Comparison of ENCODE assay signal across 7 mouse cellular contexts in the genomic region with DNA sequence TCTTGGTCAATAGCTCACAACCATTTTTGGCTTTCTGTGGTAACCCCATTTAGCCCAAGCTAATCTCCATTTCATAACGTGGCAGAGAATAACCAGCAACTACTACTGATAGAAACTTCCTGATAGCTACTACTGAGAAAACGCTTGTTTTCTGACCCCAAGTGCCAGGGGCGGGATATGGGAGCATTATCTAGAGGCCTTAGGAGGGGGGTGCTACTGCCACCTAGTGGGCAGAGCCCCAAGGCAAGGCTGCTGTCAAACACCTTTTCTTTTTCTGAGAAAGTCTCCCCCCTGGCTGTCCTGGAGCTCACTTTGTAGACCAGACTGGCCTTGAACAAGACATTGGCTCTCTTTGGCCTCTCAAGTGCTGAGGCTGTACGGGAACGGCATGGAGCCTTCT. TPM values are rescaled to one million over a fixed set of nuclear protein-coding genes. Genes with fewer than 3 reads are reported as not detected.
DNase-seq lines count a peak whose midpoint lies in the region; ATAC-seq lines count a peak whose summit lies in the region.

No protein-coding gene starts in this region.

- no peaks in the 10 kb centered on the region for H3K9me3 ChIP-seq in intestine, embryonic 14.5 days (ENCODE audit: control insufficient read depth, low read length)
- H3K9me3 ChIP-seq in limb, embryonic 10.5 days (replicated peaks) = no peaks in the 10 kb centered on the region
- no peaks in the 10 kb centered on the region for H3K9me3 ChIP-seq in midbrain, embryonic 12.5 days

- no peaks in the 10 kb centered on the region for H3K27me3 ChIP-seq in intestine, embryonic 14.5 days (replicated peaks; ENCODE audit: control insufficient read depth, insufficient read depth, low read length)
- H3K27me3 ChIP-seq in limb, embryonic 10.5 days (ENCODE audit: low read depth, poor library complexity, severe bottlenecking) = no peaks in the 10 kb centered on the region
- no peaks in the 10 kb centered on the region for H3K27me3 ChIP-seq in midbrain, embryonic 12.5 days

- intact Hi-C loops in gastrocnemius, postnatal 14 days (cut with DNase I; ENCODE audit: low total_unique reads) = loop anchor here (5.0 kb wide), 1 partner anchor 45 kb away; a partner anchor contains a TSS

- H3K4me1 ChIP-seq in intestine, embryonic 14.5 days (replicated peaks; ENCODE audit: control insufficient read depth, insufficient read depth, low read length) = peaks cover 13% of the 10 kb centered on the region
- H3K4me1 ChIP-seq in limb, embryonic 10.5 days = peaks cover 21% of the 10 kb centered on the region
- peaks cover 21% of the 10 kb centered on the region for H3K4me1 ChIP-seq in midbrain, embryonic 12.5 days

- H3K4me2 ChIP-seq in intestine, embryonic 14.5 days (ENCODE audit: low read length) = peak overlapping the region; percentile 95
- peak overlapping the region; percentile 98 for H3K4me2 ChIP-seq in midbrain, embryonic 12.5 days (replicated peaks)

- H3K4me3 ChIP-seq in intestine, embryonic 14.5 days (ENCODE audit: low read depth, low read length) = peak overlapping the region; percentile 94
- peak overlapping the region; percentile 98 for H3K4me3 ChIP-seq in limb, embryonic 10.5 days
- peak overlapping the region; percentile 92 for H3K4me3 ChIP-seq in midbrain, embryonic 12.5 days

- 2% methylated on average over 5 of the region's 5 CpGs for WGBS in intestine, embryonic 14.5 days
- 4% methylated on average over 5 of the region's 5 CpGs for WGBS in limb, embryonic 10.5 days
- WGBS in midbrain, embryonic 12.5 days = 6% methylated on average over 5 of the region's 5 CpGs

- no peak for ATAC-seq in intestine, embryonic 14.5 days (replicated peaks; ENCODE audit: low FRiP score, low TSS enrichment, low read depth)
- no peak for ATAC-seq in midbrain, embryonic 12.5 days (ENCODE audit: low FRiP score, low read depth)

- no peak overlapping the region for H3K27ac ChIP-seq in intestine, embryonic 14.5 days (ENCODE audit: low read depth)
- no peak overlapping the region for H3K27ac ChIP-seq in limb, embryonic 10.5 days
- 0 out of 2 replicates have a peak overlapping the region, but pooled peaks have one; percentile 0 for H3K27ac ChIP-seq in midbrain, embryonic 12.5 days (replicated peaks)

- DNase-seq in adipocyte (ENCODE audit: low spot score) = peak; percentile 86
- DNase-seq in embryo, embryonic 10 days (ENCODE audit: low spot score) = peak; percentile 86
- peak; percentile 71 for DNase-seq in gastrocnemius, postnatal 14 days
- DNase-seq in intestine, embryonic 14.5 days (ENCODE audit: low spot score) = peak; percentile 89
- DNase-seq in limb, embryonic 10.5 days (ENCODE audit: low spot score) = peak; percentile 84
- DNase-seq in skeletal muscle tissue, adult 2 months (ENCODE audit: low read depth, low spot score) = peak; percentile 67

- H3K9ac ChIP-seq in intestine, embryonic 14.5 days (ENCODE audit: low read length) = peak overlapping the region; percentile 64; the same call in 1 of the 2 replicates
- peak overlapping the region; percentile 0; the same call in 1 of the 2 replicates for H3K9ac ChIP-seq in midbrain, embryonic 12.5 days (replicated peaks)

- H3K36me3 ChIP-seq in intestine, embryonic 14.5 days (ENCODE audit: control insufficient read depth, insufficient read depth, low read length) = peaks cover 41% of the 10 kb centered on the region
- peaks cover 47% of the 10 kb centered on the region for H3K36me3 ChIP-seq in limb, embryonic 10.5 days
- peaks cover 37% of the 10 kb centered on the region for H3K36me3 ChIP-seq in midbrain, embryonic 12.5 days

RNA-seq across cellular contexts. Expression of a gene that starts 1.2 kb away (rescaled TPM):
- 100 to 1,000 TPM; 105 to 114 TPM for total RNA-seq in gastrocnemius, postnatal 14 days (2021)
- 1,031 and 1,178 TPM in 2 replicates for polyA plus RNA-seq in intestine, embryonic 14.5 days (2014; fragmentation: Nextera tagmentation; extraction: Ambion mirVana)
- 718 and 743 TPM in 2 replicates for polyA plus RNA-seq in limb, embryonic 10.5 days (2016; fragmentation: Nextera tagmentation; extraction: Ambion mirVana)
- polyA plus RNA-seq in midbrain, embryonic 12.5 days (2016; fragmentation: Nextera tagmentation; extraction: Ambion mirVana) = 768 and 803 TPM in 2 replicates

RNA-seq across cellular contexts. Expression of a gene that starts 6.5 kb away (rescaled TPM):
- total RNA-seq in gastrocnemius, postnatal 14 days (2021) = 10 to 100 TPM; 12.4 to 15.2 TPM
- 59.8 and 65.9 TPM in 2 replicates for polyA plus RNA-seq in intestine, embryonic 14.5 days (2014; fragmentation: Nextera tagmentation; extraction: Ambion mirVana)
- polyA plus RNA-seq in limb, embryonic 10.5 days (2016; fragmentation: Nextera tagmentation; extraction: Ambion mirVana) = 55.0 and 60.0 TPM in 2 replicates
- polyA plus RNA-seq in midbrain, embryonic 12.5 days (2016; fragmentation: Nextera tagmentation; extraction: Ambion mirVana) = 50.8 and 57.3 TPM in 2 replicates

RNA-seq across cellular contexts. Expression of a gene that starts 6.6 kb away (rescaled TPM):
- 10 to 100 TPM; 18.8 to 19.7 TPM for total RNA-seq in gastrocnemius, postnatal 14 days (2021)
- 33.7 and 40.2 TPM in 2 replicates for polyA plus RNA-seq in intestine, embryonic 14.5 days (2014; fragmentation: Nextera tagmentation; extraction: Ambion mirVana)
- polyA plus RNA-seq in limb, embryonic 10.5 days (2016; fragmentation: Nextera tagmentation; extraction: Ambion mirVana) = 33.3 and 34.1 TPM in 2 replicates
- 39.7 and 43.6 TPM in 2 replicates for polyA plus RNA-seq in midbrain, embryonic 12.5 days (2016; fragmentation: Nextera tagmentation; extraction: Ambion mirVana)

RNA-seq across cellular contexts. Expression of a gene that starts 20.6 kb away (rescaled TPM):
- total RNA-seq in gastrocnemius, postnatal 14 days (2021) = 10 to 100 TPM; 14.5 to 15.9 TPM
- polyA plus RNA-seq in intestine, embryonic 14.5 days (2014; fragmentation: Nextera tagmentation; extraction: Ambion mirVana) = 226 and 231 TPM in 2 replicates
- polyA plus RNA-seq in limb, embryonic 10.5 days (2016; fragmentation: Nextera tagmentation; extraction: Ambion mirVana) = 444 and 468 TPM in 2 replicates
- 346 and 358 TPM in 2 replicates for polyA plus RNA-seq in midbrain, embryonic 12.5 days (2016; fragmentation: Nextera tagmentation; extraction: Ambion mirVana)

RNA-seq across cellular contexts. Expression of a gene that starts 46.8 kb away (rescaled TPM):
- total RNA-seq in gastrocnemius, postnatal 14 days (2021) = 100 to 1,000 TPM in 1 of 2 experiments, 10 to 100 TPM in 1; 84.8 to 138 TPM
- 1,564 and 1,605 TPM in 2 replicates for polyA plus RNA-seq in intestine, embryonic 14.5 days (2014; fragmentation: Nextera tagmentation; extraction: Ambion mirVana)
- 1,816 and 1,865 TPM in 2 replicates for polyA plus RNA-seq in limb, embryonic 10.5 days (2016; fragmentation: Nextera tagmentation; extraction: Ambion mirVana)
- polyA plus RNA-seq in midbrain, embryonic 12.5 days (2016; fragmentation: Nextera tagmentation; extraction: Ambion mirVana) = 1,312 and 1,433 TPM in 2 replicates
